Mouse (Mus musculus) CH12.LX (cell line): ENCODE data around the gene Tacc2. TPM values are rescaled to one million over a fixed set of nuclear protein-coding genes. Genes with fewer than 3 reads are reported as not detected.

Source experiments
- DNase-seq: peaks from one replicate; pipeline ENCODE4 v3.0.0-alpha.2; 2013; ENCODE audit errors: extremely low read depth
- H3K27ac ChIP-seq: 2 replicates; pipeline ENCODE4 v1.5.1; 2012; ENCODE audit warnings: low read depth, mild to moderate bottlenecking, control low read depth, moderate library complexity; ENCODE audit not compliant: insufficient read depth
- H3K27me3 ChIP-seq: replicated peaks from 2 replicates; pipeline ENCODE3; 2012; ENCODE audit warnings: inconsistent platforms
- H3K36me3 ChIP-seq, 2 experiments: replicated peaks in 1 of 2; 2 replicates each; pipeline versions ENCODE3 to v1.6.1; 2012; ENCODE audit warnings: inconsistent platforms in 1 of 2, low read length in 1 of 2, mild to moderate bottlenecking in 1 of 2, mixed read lengths in 1 of 2, moderate library complexity in 1 of 2; ENCODE audit not compliant: control insufficient read depth in 1 of 2, insufficient read depth in 1 of 2
- H3K4me1 ChIP-seq, 2 experiments: 2 replicates each; pipeline ENCODE4 v1.6.1; 2012; ENCODE audit warnings: inconsistent platforms in 1 of 2, moderate library complexity in 1 of 2; ENCODE audit not compliant: insufficient read depth in 2 of 2, control insufficient read depth in 1 of 2
- H3K4me2 ChIP-seq: 2 replicates; pipeline ENCODE4 v1.6.1; 2012; ENCODE audit warnings: low read depth, mild to moderate bottlenecking, control low read depth; ENCODE audit not compliant: poor library complexity, insufficient read depth, severe bottlenecking
- H3K4me3 ChIP-seq, 3 experiments: fragments of 150-350 bp in 1 of 3; sonication (generic) in 1 of 3; replicated peaks in 1 of 3; 2 replicates each; pipeline versions ENCODE3 to v1.5.1; 2011 to 2012; ENCODE audit warnings: low read depth in 2 of 3, low read length in 2 of 3, mild to moderate bottlenecking in 2 of 3, moderate library complexity in 2 of 3, control low read depth in 1 of 3, improper control_type of control experiment in 1 of 3, inconsistent platforms in 1 of 3, mixed read lengths in 1 of 3; ENCODE audit not compliant: poor library complexity in 1 of 3
- H3K79me2 ChIP-seq: replicated peaks from 2 replicates; pipeline ENCODE4 v1.6.1; 2012; ENCODE audit warnings: mild to moderate bottlenecking, moderate library complexity; ENCODE audit not compliant: control insufficient read depth, poor library complexity, insufficient read depth, severe bottlenecking; ENCODE audit errors: extremely low read depth
- H3K9ac ChIP-seq: 2 replicates; pipeline ENCODE4 v1.6.1; 2012; ENCODE audit warnings: low read depth, mild to moderate bottlenecking, control low read depth, moderate library complexity; ENCODE audit not compliant: insufficient read depth
- H3K9me3 ChIP-seq: replicated peaks from 2 replicates; pipeline ENCODE3; 2012; ENCODE audit warnings: low read length, inconsistent platforms, mixed read lengths
- BHLHE40 ChIP-seq: IDR thresholded peaks from 2 replicates; pipeline ENCODE4 v1.6.1; 2011; ENCODE audit warnings: mild to moderate bottlenecking, low read depth, low read length, improper control_type of control experiment
- CHD1 ChIP-seq: IDR thresholded peaks from 2 replicates; pipeline ENCODE4 v1.6.1; 2012; ENCODE audit warnings: low read depth, low read length, improper control_type of control experiment, inconsistent platforms
- E2F4 ChIP-seq: IDR thresholded peaks from 2 replicates; pipeline ENCODE4 v1.6.1; 2011; ENCODE audit warnings: low read depth, low read length, improper control_type of control experiment; ENCODE audit not compliant: insufficient replicate concordance
- HCFC1 ChIP-seq: IDR thresholded peaks from 2 replicates; pipeline ENCODE4 v1.6.1; 2012; ENCODE audit warnings: low read depth, mild to moderate bottlenecking, inconsistent platforms, low read length, improper control_type of control experiment
- JUN ChIP-seq: IDR thresholded peaks from 2 replicates; pipeline ENCODE4 v1.6.1; 2011; ENCODE audit warnings: low read depth, mild to moderate bottlenecking, low read length, improper control_type of control experiment, moderate library complexity; ENCODE audit not compliant: insufficient read depth
- JUND ChIP-seq: conservative IDR thresholded peaks from 2 replicates; pipeline ENCODE4 v1.6.1; 2011; ENCODE audit warnings: low read depth, low read length, improper control_type of control experiment
- MAFK ChIP-seq: IDR thresholded peaks from 2 replicates; pipeline ENCODE4 v1.6.1; 2011; ENCODE audit warnings: low read length, improper control_type of control experiment; ENCODE audit not compliant: insufficient replicate concordance
- MAZ ChIP-seq: IDR thresholded peaks from 2 replicates; pipeline ENCODE4 v1.6.1; 2012; ENCODE audit warnings: low read depth, mild to moderate bottlenecking, inconsistent platforms, low read length, improper control_type of control experiment, moderate library complexity
- MXI1 ChIP-seq: IDR thresholded peaks from 2 replicates; pipeline ENCODE4 v1.6.1; 2011; ENCODE audit warnings: mild to moderate bottlenecking, low read depth, low read length, improper control_type of control experiment
- NELFE ChIP-seq: IDR thresholded peaks from 2 replicates; pipeline ENCODE4 v1.6.1; 2011; ENCODE audit warnings: low read depth, low read length, improper control_type of control experiment
- NRF1 ChIP-seq: IDR thresholded peaks from 2 replicates; pipeline ENCODE4 v1.6.1; 2014; ENCODE audit warnings: low read depth, mild to moderate bottlenecking, inconsistent platforms, low read length, improper control_type of control experiment, moderate library complexity
- POLR2A ChIP-seq: IDR thresholded peaks from 2 replicates; pipeline ENCODE4 v1.6.1; 2011; ENCODE audit warnings: low read depth, mild to moderate bottlenecking, improper control_type of control experiment, low read length
- RAD21 ChIP-seq: IDR thresholded peaks from 2 replicates; pipeline ENCODE4 v1.6.1; 2011; ENCODE audit warnings: low read depth, mild to moderate bottlenecking, low read length, improper control_type of control experiment, moderate library complexity
- SIN3A ChIP-seq: IDR thresholded peaks from 2 replicates; pipeline ENCODE4 v1.6.1; 2012; ENCODE audit warnings: low read length, improper control_type of control experiment, inconsistent platforms
- SMC3 ChIP-seq: IDR thresholded peaks from 2 replicates; pipeline ENCODE4 v1.6.1; 2011; ENCODE audit warnings: low read depth, low read length, improper control_type of control experiment
- TBP ChIP-seq: conservative IDR thresholded peaks from 2 replicates; pipeline ENCODE4 v1.6.1; 2011; ENCODE audit warnings: low read depth, low read length, improper control_type of control experiment
- UBTF ChIP-seq: IDR thresholded peaks from 2 replicates; pipeline ENCODE4 v1.6.1; 2012; ENCODE audit warnings: low read depth, mild to moderate bottlenecking, inconsistent platforms, low read length, improper control_type of control experiment, moderate library complexity
- USF1 ChIP-seq: IDR thresholded peaks from 2 replicates; pipeline ENCODE4 v1.6.1; 2014; ENCODE audit warnings: low read depth, mild to moderate bottlenecking, inconsistent platforms, low read length, improper control_type of control experiment
- USF2 ChIP-seq: conservative IDR thresholded peaks from 2 replicates; pipeline ENCODE4 v1.6.1; 2011; ENCODE audit warnings: low read depth, low read length, improper control_type of control experiment
- ZC3H11A ChIP-seq: IDR thresholded peaks from 2 replicates; pipeline ENCODE4 v1.6.1; 2012; ENCODE audit warnings: low read depth, mild to moderate bottlenecking, inconsistent platforms, low read length, improper control_type of control experiment
- ZKSCAN1 ChIP-seq: IDR thresholded peaks from 2 replicates; pipeline ENCODE4 v1.6.1; 2012; ENCODE audit warnings: low read depth, inconsistent platforms, low read length, improper control_type of control experiment, borderline replicate concordance
- ZNF384 ChIP-seq: IDR thresholded peaks from 2 replicates; pipeline ENCODE4 v1.6.1; 2012; ENCODE audit warnings: low read depth, low read length, improper control_type of control experiment, inconsistent platforms
- dilution Hi-C: fragments of 300-500 bp; cut with MboI; formaldehyde crosslinking; loops from 2 replicates; pipeline ENCODE4 v1.14.3; 2020; ENCODE audit warnings: low sequenced_read_pairs; ENCODE audit not compliant: extremely low pct_unique_long_range_greater_than_20kb, extremely low pct_ligation_motif_present
- in situ Hi-C: fragments of 300-500 bp; cut with MboI; formaldehyde crosslinking; loops from 3 replicates; pipeline ENCODE4 v1.14.3; 2019; ENCODE audit warnings: low sequenced_read_pairs, low pct_ligation_motif_present, low pct_unique_long_range_greater_than_20kb, mixed read lengths
- polyA plus RNA-seq: library from polyadenylated mRNA; unstranded; fragments of >175 nt; gene quantifications from 2 replicates; pipeline ENCODE4 v1.2.1, GENCODE M21; 2012; ENCODE audit warnings: low read depth; ENCODE audit not compliant: insufficient read length
- total RNA-seq, 2 experiments: library from RNA; depleted of rRNA; stranded (reverse); fragments of 300-350 nt in 1 of 2; fragments of >200 nt in 1 of 2; gene quantifications; 2 replicates each; pipeline ENCODE4 v1.2.3; 2012 to 2014

Gene Tacc2
- total and polyA plus RNA-seq, 3 experiments: 0.13 to 0.41 TPM; not detected in 1

- H3K27me3 ChIP-seq: peaks cover 9% of the 10 kb centered on the region
- dilution Hi-C loops: no loop called here
- no peak overlapping the region for H3K4me3 ChIP-seq
- in situ Hi-C loops: no loop called here
- no peak for DNase-seq
- no peaks in the 10 kb centered on the region for H3K9me3 ChIP-seq
- no peak overlapping the region for H3K27ac ChIP-seq
- no peaks in the 10 kb centered on the region for H3K79me2 ChIP-seq
- no peaks in the 10 kb centered on the region for H3K36me3 ChIP-seq
- peaks cover 8 to 36% of the 10 kb centered on the region in 2 experiments; a peak in 3 of 4 replicates for H3K4me1 ChIP-seq
- no peak overlapping the region for H3K4me2 ChIP-seq
- no peak overlapping the region for H3K9ac ChIP-seq
- no peak for TF ChIP-seq HCFC1
- TF ChIP-seq UBTF: no peak
Measured at GRCm38 (mm10) chr7:130692943-130693799, 115.9 kb downstream of the Tacc2 start.

GRCm38 (mm10) chr7:130693800-130694193 is 116.6 kb downstream of the Tacc2 start:
- Histone ChIP-seq H3K4me1 (peaks cover 8 to 42% of the 10 kb centered on the region in 2 experiments; a peak in 3 of 4 replicates), H3K36me3 (no peaks in the 10 kb centered on the region), H3K9me3 (no peaks in the 10 kb centered on the region), H3K9ac (no peak overlapping the region), H3K27ac (no peak overlapping the region), H3K79me2 (no peaks in the 10 kb centered on the region), H3K4me2 (no peak overlapping the region), H3K4me3 (no peak overlapping the region), H3K27me3 (peaks cover 9% of the 10 kb centered on the region)
- dilution Hi-C loops: no loop called here
- in situ Hi-C loops: no loop called here
- no peak for DNase-seq
- TF ChIP-seq UBTF: no peak
- TF ChIP-seq NRF1: no peak
- no peak for TF ChIP-seq SIN3A

GRCm38 (mm10) chr7:130695669-130696338 is 118.6 kb downstream of the Tacc2 start:
- H3K9ac ChIP-seq: no peak overlapping the region; the same call in 1 of the 2 replicates
- H3K4me1 ChIP-seq: peaks cover 8 to 46% of the 10 kb centered on the region in 2 experiments; a peak in 3 of 4 replicates
- H3K79me2 ChIP-seq: no peaks in the 10 kb centered on the region
- peak overlapping the region in 2 of 3 experiments; percentile 38 to 50 for H3K4me3 ChIP-seq
- no peaks in the 10 kb centered on the region for H3K9me3 ChIP-seq
- dilution Hi-C loops (no loop called here), in situ Hi-C loops (no loop called here)
- no peak overlapping the region for H3K27ac ChIP-seq
- H3K4me2 ChIP-seq: peak overlapping the region; percentile 45; the same call in 1 of the 2 replicates
- DNase-seq: peak; percentile 80
- peaks cover 9% of the 10 kb centered on the region for H3K27me3 ChIP-seq
- no peaks in the 10 kb centered on the region for H3K36me3 ChIP-seq
- no peak for TF ChIP-seq CHD1
- no peak for TF ChIP-seq MAZ
- TF ChIP-seq BHLHE40: peak; percentile 38; the same call in 1 of the 2 replicates
- no peak for TF ChIP-seq MXI1
- TF ChIP-seq MAFK: 0 out of 2 replicates have a peak, but pooled peaks have one; percentile 10
- TF ChIP-seq ZC3H11A: no peak
- peak; percentile 74 for TF ChIP-seq UBTF
- peak; percentile 75 for TF ChIP-seq TBP
- no peak for TF ChIP-seq JUN
- no peak for TF ChIP-seq NRF1
- no peak for TF ChIP-seq ZKSCAN1
- 0 out of 2 replicates have a peak, but pooled peaks have one; percentile 13 for TF ChIP-seq JUND
- TF ChIP-seq USF2: no peak
- no peak for TF ChIP-seq E2F4
- no peak for TF ChIP-seq ZNF384
- TF ChIP-seq NELFE: peak; percentile 51; the same call in 1 of the 2 replicates
- no peak for TF ChIP-seq USF1
- TF ChIP-seq RAD21: no peak
- TF ChIP-seq SMC3: no peak
- no peak for TF ChIP-seq POLR2A
